Mouse (Mus musculus) thymus, adult 2 months (tissue): ENCODE measurements around the gene Pde1b.

Experiments used
- CTCF ChIP-seq: fragments of 200-500 bp; IDR thresholded peaks from 2 replicates; pipeline ENCODE4 v1.5.1; 2012; ENCODE audit warnings: mild to moderate bottlenecking, control low read depth, low read length, moderate library complexity, borderline replicate concordance; ENCODE audit not compliant: control insufficient read depth, poor library complexity, insufficient read depth; ENCODE audit errors: extremely low read depth
- POLR2A ChIP-seq: fragments of 200-500 bp; IDR thresholded peaks from 2 replicates; pipeline ENCODE4 v1.6.1; 2012; ENCODE audit warnings: mild to moderate bottlenecking, low read length, control low read depth, moderate library complexity; ENCODE audit not compliant: control insufficient read depth, poor library complexity, insufficient read depth; ENCODE audit errors: extremely low read depth

- TF ChIP-seq CTCF (no peak), POLR2A (no peak)
Observed at GRCm38 (mm10) chr15:103519386-103520378, 16.8 kb downstream of the Pde1b start.
